Mouse (Mus musculus): Measurements from ENCODE around the gene Atp8b4. TPM values are rescaled to one million over a fixed set of nuclear protein-coding genes. Genes with fewer than 3 reads are reported as not detected.
"Not testable (repeated sequence)": the region's sequence is repeated elsewhere in the genome, so short reads cannot be mapped to it uniquely, and the experiment has no call there.

Gene Atp8b4
- polyA plus RNA-seq (2016; fragmentation: Nextera tagmentation; extraction: Ambion mirVana), result 0.03 and 0.08 TPM in 2 replicates

DNA sequence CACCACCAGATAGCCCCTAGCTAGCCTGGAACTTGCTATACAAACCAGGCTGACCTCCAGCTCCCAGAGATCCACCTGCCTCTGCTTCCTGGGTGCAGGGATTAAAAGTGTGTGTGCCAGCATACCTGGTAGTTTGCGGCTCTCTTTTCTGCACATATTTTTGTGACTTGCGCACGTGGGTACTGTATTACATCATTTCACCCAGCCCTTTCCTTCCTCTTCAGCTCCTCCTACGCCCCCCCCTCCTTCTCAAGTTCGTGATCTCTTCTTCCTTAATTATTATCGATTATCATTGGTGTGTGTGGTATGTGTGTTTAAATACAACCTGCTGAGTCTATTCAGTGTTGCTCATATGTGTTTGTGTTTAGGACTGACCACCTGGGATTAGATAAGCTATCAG is at the start of gene Atp8b4:
Gene Atp8b4, minus strand, starts transcription at position 154 of the 400 bp plus-strand sequence.
- no peaks in the 10 kb centered on the region for H3K9me3 ChIP-seq (replicated peaks)
- no peaks in the 10 kb centered on the region for H3K4me1 ChIP-seq
- no peak within 1 kb of the TSS for H3K4me3 ChIP-seq
- H3K27me3 ChIP-seq (ENCODE audit: low read depth, poor library complexity, severe bottlenecking), result no peaks in the 10 kb centered on the region
- DNase-seq (ENCODE audit: low spot score), result no peak
- H3K27ac ChIP-seq, result no peak within 1 kb of the TSS
- WGBS, result 95% methylated on average over 6 of the region's 6 CpGs
- H3K36me3 ChIP-seq, result no peaks in the 10 kb centered on the region

DNA sequence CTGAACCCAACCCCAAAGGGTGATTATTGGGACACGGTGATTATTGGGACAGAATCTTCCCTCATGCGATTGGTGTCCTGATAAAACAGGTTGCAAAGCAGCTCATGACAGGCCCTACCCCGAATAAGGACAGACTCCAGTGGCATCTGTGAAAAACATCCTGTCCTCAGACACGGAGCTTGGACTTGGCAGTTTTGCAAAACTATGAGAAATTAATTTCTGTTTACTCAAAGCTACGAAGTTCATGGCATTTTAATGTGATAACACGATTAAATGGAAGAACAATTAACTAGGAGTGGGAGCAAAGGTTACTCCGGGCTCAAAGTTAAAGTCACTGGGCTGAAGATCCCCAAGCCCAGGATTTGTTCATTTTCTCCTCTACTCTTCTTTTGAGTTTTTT is 49.2 kb upstream of the Atp8b4 start:
- WGBS, result 88% methylated on average over 7 of the region's 7 CpGs
- Histone ChIP-seq H3K36me3 (no peaks in the 10 kb centered on the region), H3K9me3 (replicated peaks) (no peaks in the 10 kb centered on the region), H3K27ac (no peak overlapping the region), H3K4me3 (no peak overlapping the region), H3K4me1 (peaks cover 16% of the 10 kb centered on the region), H3K27me3 (ENCODE audit: low read depth, poor library complexity, severe bottlenecking) (peaks cover 48% of the 10 kb centered on the region)
- DNase-seq (ENCODE audit: low spot score), result no peak

- no peak for DNase-seq (ENCODE audit: low spot score)
- WGBS, result 93% methylated on average over 3 of the region's 3 CpGs
Observed at GRCm38 (mm10) chr2:126546392-126546791, 45.9 kb upstream of the Atp8b4 start.

DNA sequence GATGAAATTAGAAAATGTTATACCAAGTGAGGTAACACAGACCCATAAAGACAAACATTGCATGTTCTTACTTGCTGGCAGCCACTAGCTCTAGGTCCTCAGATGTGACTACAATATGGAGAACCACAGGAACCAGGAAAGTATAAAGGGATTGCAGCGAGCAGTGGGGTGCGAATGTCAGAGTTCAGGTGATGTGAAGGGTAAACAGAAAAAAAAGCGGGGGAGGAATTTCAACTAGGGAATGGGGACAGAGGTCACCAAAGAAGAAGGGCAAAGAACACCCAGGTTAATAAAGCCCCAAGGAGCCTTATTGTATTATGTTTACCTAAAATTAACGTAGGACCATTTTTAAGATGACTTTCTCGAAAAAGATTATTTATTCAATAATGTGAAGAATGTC is 44.8 kb upstream of the Atp8b4 start:
- 81% methylated on average over 5 of the region's 5 CpGs for WGBS
- Histone ChIP-seq H3K4me1 (no peaks in the 10 kb centered on the region), H3K9me3 (replicated peaks) (no peaks in the 10 kb centered on the region), H3K27ac (no peak overlapping the region), H3K36me3 (no peaks in the 10 kb centered on the region), H3K27me3 (ENCODE audit: low read depth, poor library complexity, severe bottlenecking) (peaks cover 5% of the 10 kb centered on the region; the same call in 1 of the 2 replicates), H3K4me3 (no peak overlapping the region)
- no peak for DNase-seq (ENCODE audit: low spot score)

More at GRCm38 (mm10) chr2:126546392-126546791, 45.9 kb upstream of the Atp8b4 start:
- H3K4me3 ChIP-seq, result no peak overlapping the region
- H3K36me3 ChIP-seq, result no peaks in the 10 kb centered on the region
- no peaks in the 10 kb centered on the region for H3K9me3 ChIP-seq (replicated peaks)
- 0 out of 2 replicates have a peak, but pooled peaks cover 2% of the 10 kb centered on the region for H3K4me1 ChIP-seq
- H3K27me3 ChIP-seq (ENCODE audit: low read depth, poor library complexity, severe bottlenecking), result peaks cover 16% of the 10 kb centered on the region
- H3K27ac ChIP-seq, result no peak overlapping the region

DNA sequence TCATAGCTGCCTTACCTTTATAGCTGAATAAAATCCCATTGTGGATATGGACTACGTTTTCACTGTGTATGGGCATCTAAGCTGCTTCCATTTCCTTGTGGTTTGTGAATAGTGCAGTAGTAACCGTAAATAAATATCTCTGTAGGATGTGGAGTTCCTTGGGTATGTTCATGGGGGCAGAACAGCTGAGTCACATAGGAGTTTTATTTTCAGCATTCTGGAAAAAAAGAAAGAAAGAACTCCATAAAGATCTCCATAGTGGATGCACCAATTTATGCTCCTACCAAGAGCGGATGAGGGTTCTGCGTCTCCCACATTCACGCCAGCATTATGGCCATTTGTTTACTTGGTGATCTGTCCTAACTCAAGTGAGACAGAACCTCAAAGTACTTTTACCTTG is 41.7 kb upstream of the Atp8b4 start:
- no peaks in the 10 kb centered on the region for H3K36me3 ChIP-seq
- H3K27ac ChIP-seq, result no peak overlapping the region
- H3K9me3 ChIP-seq (replicated peaks), result no peaks in the 10 kb centered on the region
- 90% methylated on average over 5 of the region's 5 CpGs for WGBS
- no peak for DNase-seq (ENCODE audit: low spot score)
- no peaks in the 10 kb centered on the region for H3K4me1 ChIP-seq
- H3K27me3 ChIP-seq (ENCODE audit: low read depth, poor library complexity, severe bottlenecking), result no peaks in the 10 kb centered on the region
- no peak overlapping the region for H3K4me3 ChIP-seq

DNA sequence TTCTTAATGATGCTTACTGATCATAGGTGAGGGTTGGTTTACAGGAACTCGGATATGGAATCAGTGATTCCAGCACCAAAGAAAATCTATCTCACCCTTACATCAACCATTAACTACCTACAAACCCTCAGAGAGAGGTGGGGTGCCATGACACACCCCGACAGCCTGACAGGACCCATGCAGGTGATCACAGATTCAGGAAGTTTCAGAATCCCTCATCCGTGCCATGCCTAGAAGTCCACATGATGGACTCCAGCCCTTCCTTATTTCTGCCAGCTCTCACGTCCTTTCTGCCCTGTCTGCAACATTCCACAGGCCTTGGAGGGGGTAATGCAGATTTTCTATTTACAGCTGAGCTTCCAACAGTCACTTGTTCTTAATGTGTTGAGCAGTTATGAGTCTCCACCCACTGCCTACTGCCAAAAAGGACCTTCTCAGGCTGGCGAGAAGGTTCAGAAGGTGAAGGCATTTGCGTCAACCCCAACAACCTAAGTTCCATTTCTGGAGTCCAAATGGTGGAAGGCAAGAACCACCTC is 40.0 kb upstream of the Atp8b4 start:
- H3K4me1 ChIP-seq, result no peaks in the 10 kb centered on the region
- no peak overlapping the region for H3K27ac ChIP-seq
- no peak for DNase-seq (ENCODE audit: low spot score)
- WGBS, result 86% methylated on average over 6 of the region's 6 CpGs
- no peaks in the 10 kb centered on the region for H3K27me3 ChIP-seq (ENCODE audit: low read depth, poor library complexity, severe bottlenecking)
- no peaks in the 10 kb centered on the region for H3K9me3 ChIP-seq (replicated peaks)
- H3K4me3 ChIP-seq, result no peak overlapping the region
- H3K36me3 ChIP-seq, result no peaks in the 10 kb centered on the region

DNA sequence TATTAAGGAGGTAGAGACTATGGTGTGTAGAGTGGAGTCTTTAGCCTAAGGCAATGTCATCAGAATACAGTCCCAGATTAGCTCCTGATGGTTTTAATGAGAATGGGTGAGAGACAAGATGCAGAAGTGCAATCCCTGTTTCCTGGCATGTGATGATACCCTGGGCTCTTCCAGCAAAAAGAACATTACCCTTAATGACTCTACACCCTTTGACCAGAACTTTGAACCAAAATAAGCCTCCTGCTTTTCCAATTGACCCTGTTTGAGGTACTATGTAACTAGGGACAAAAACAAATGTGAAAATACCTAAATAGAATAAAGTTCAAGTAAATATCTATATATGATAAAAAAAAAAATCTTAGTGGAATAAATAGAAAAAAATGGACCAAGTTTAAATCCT is 37.2 kb upstream of the Atp8b4 start:
- no peak for DNase-seq (ENCODE audit: low spot score)
- no peaks in the 10 kb centered on the region for H3K27me3 ChIP-seq (ENCODE audit: low read depth, poor library complexity, severe bottlenecking)
- no peaks in the 10 kb centered on the region for H3K36me3 ChIP-seq
- no peak overlapping the region for H3K27ac ChIP-seq
- H3K9me3 ChIP-seq (replicated peaks), result no peaks in the 10 kb centered on the region
- H3K4me3 ChIP-seq, result no peak overlapping the region
- no peaks in the 10 kb centered on the region for H3K4me1 ChIP-seq

GRCm38 (mm10) chr2:126530581-126530980 is 30.1 kb upstream of the Atp8b4 start:
- no peaks in the 10 kb centered on the region for H3K4me1 ChIP-seq
- no peaks in the 10 kb centered on the region for H3K36me3 ChIP-seq
- H3K9me3 ChIP-seq (replicated peaks), result no peaks in the 10 kb centered on the region
- no peak overlapping the region for H3K27ac ChIP-seq
- DNase-seq (ENCODE audit: low spot score), result no peak
- H3K4me3 ChIP-seq, result no peak overlapping the region
- 81% methylated on average over 3 of the region's 3 CpGs for WGBS
- no peaks in the 10 kb centered on the region for H3K27me3 ChIP-seq (ENCODE audit: low read depth, poor library complexity, severe bottlenecking)

DNA sequence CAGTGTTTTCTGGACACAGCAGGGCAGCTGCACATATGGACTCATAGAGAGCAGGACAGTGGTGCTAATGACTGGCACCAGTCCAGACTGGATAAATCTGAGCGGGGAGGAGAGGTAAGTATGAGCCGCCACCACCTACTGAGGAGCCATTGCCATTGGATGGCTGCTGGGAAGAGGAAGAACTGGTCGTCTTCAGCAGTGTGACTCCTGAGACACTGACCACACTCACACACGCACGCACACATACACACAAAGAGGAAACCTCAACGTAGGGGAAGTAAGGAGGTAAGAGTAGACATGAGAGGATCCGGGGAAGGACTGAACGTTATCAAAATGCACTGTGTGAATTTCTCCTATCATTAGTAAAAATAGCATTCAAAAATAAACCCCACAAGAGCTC is 27.0 kb upstream of the Atp8b4 start:
- Histone ChIP-seq H3K27ac (no peak overlapping the region), H3K9me3 (replicated peaks) (no peaks in the 10 kb centered on the region), H3K4me3 (no peak overlapping the region), H3K36me3 (no peaks in the 10 kb centered on the region), H3K27me3 (ENCODE audit: low read depth, poor library complexity, severe bottlenecking) (no peaks in the 10 kb centered on the region), H3K4me1 (no peaks in the 10 kb centered on the region)
- no peak for DNase-seq (ENCODE audit: low spot score)
- WGBS, result 93% methylated on average over 8 of the region's 8 CpGs

- Histone ChIP-seq H3K4me3 (no peak overlapping the region), H3K9me3 (replicated peaks) (no peaks in the 10 kb centered on the region), H3K36me3 (no peaks in the 10 kb centered on the region), H3K4me1 (no peaks in the 10 kb centered on the region), H3K27me3 (ENCODE audit: low read depth, poor library complexity, severe bottlenecking) (no peaks in the 10 kb centered on the region), H3K27ac (no peak overlapping the region)
- 82% methylated on average over 2 of the region's 2 CpGs for WGBS
- DNase-seq (ENCODE audit: low spot score), result no peak
Observed at GRCm38 (mm10) chr2:126524271-126524670, 23.8 kb upstream of the Atp8b4 start.

- not testable (repeated sequence) for H3K27me3 ChIP-seq (ENCODE audit: low read depth, poor library complexity, severe bottlenecking); H3K27ac ChIP-seq; H3K4me1 ChIP-seq; H3K4me3 ChIP-seq; H3K9me3 ChIP-seq (replicated peaks); H3K36me3 ChIP-seq; DNase-seq (ENCODE audit: low spot score)
- 71% methylated on average over 5 of the region's 5 CpGs for WGBS
Observed at GRCm38 (mm10) chr2:126523101-126523745, 22.7 kb upstream of the Atp8b4 start.

DNA sequence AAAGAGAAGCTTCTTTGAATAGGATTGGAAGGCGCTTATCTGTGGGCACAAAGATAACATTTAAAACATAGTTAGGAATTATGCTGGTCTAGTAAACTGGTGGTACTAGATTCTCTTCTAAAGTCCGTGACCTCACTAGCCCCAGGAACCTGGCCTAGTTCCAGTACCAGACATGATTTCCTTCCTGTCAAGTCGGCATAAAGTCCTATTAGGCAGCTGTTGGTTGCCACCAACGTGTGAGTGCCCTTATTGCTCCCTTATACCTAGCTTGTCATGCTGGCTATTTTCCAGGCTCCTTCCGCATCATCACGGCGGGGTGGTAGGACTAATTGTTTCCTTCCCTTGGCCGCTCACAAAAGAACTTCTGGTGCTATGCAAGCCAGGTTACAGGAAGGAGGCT is 21.6 kb upstream of the Atp8b4 start:
- no peaks in the 10 kb centered on the region for H3K27me3 ChIP-seq (ENCODE audit: low read depth, poor library complexity, severe bottlenecking)

DNA sequence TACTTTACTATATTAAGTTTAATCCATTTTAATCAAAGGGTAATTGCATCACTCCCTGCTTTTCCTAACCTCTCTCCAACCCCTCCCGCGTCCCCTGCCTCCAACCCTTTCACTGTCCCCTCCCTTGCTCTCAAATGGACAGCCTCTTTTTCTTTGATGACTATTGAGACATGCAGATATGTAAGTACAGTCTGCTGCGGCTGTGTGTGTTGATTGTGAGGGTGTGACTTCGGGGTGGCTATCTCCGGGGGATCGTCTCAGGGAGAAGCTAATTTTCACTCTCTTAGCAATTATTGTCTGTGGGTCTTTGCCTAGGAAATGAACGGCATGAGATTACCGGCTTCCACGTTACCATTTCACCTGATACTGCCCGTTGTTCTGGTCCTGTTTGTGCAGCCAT is 21.0 kb upstream of the Atp8b4 start:
- WGBS, result 82% methylated on average over 10 of the region's 10 CpGs
- H3K4me1 ChIP-seq, result no peaks in the 10 kb centered on the region
- no peak overlapping the region for H3K27ac ChIP-seq

More for the DNA sequence above, 21.6 kb upstream of the Atp8b4 start:
- Histone ChIP-seq H3K4me1 (no peaks in the 10 kb centered on the region), H3K36me3 (no peaks in the 10 kb centered on the region), H3K27ac (no peak overlapping the region), H3K4me3 (no peak overlapping the region), H3K9me3 (replicated peaks) (no peaks in the 10 kb centered on the region)
- 81% methylated on average over 8 of the region's 8 CpGs for WGBS
- DNase-seq (ENCODE audit: low spot score), result no peak

DNA sequence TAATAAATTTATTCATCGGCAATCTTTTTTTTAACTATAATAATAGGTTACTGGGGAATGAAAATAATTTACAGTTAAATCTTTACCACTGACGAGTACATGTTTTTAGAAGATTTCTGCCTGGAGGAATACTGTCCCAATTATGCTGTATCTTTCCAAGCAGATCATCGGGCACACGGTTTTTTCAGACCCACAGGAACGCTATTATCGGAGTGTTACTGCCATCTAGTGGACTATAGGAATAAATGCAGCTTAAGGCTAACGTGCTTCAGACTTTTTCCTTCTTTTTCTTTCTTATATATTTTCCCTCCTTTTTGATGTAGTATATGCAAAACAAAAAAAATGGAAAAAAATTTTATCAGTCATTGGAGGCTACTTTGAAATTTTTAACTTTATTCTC is 20.4 kb upstream of the Atp8b4 start:
- H3K27ac ChIP-seq, result no peak overlapping the region
- no peaks in the 10 kb centered on the region for H3K36me3 ChIP-seq
- no peaks in the 10 kb centered on the region for H3K27me3 ChIP-seq (ENCODE audit: low read depth, poor library complexity, severe bottlenecking)
- WGBS, result 16% methylated on average over 7 of the region's 7 CpGs
- H3K4me1 ChIP-seq, result no peaks in the 10 kb centered on the region
- H3K9me3 ChIP-seq (replicated peaks), result no peaks in the 10 kb centered on the region
- DNase-seq (ENCODE audit: low spot score), result no peak
- no peak overlapping the region for H3K4me3 ChIP-seq

More for the DNA sequence above, 21.0 kb upstream of the Atp8b4 start:
- Histone ChIP-seq H3K36me3 (no peaks in the 10 kb centered on the region), H3K4me3 (no peak overlapping the region), H3K9me3 (replicated peaks) (no peaks in the 10 kb centered on the region), H3K27me3 (ENCODE audit: low read depth, poor library complexity, severe bottlenecking) (no peaks in the 10 kb centered on the region)
- DNase-seq (ENCODE audit: low spot score), result no peak
